Mouse (Mus musculus): Measurements from ENCODE around the gene Rrh. TPM values are rescaled to one million over a fixed set of nuclear protein-coding genes. Genes with fewer than 3 reads are reported as not detected.
A peak's percentile ranks its signal among the peaks of the same experiment; 100 is the strongest.

The Rrh gene
- total RNA-seq (2021), result 1 to 10 TPM; 1.4 to 1.6 TPM
- long read RNA-seq, experiment 1, result 0 reads
- long read RNA-seq, experiment 2, result 0 reads

GRCm38 (mm10) chr3:129822206-129822775 lies at the start of gene Rrh:
Rrh (minus strand) TSS chr3:129822587.
- H3K27ac ChIP-seq, result no peak within 1 kb of the TSS
- DNase-seq (ENCODE audit: low spot score in 2 of 2), result no peak
- H3K4me3 ChIP-seq, result no peak within 1 kb of the TSS
- no peak for TF ChIP-seq CTCF (conservative IDR thresholded peaks at IDR 0.05)

- Histone ChIP-seq H3K4me3 (no peak overlapping the region), H3K27ac (no peak overlapping the region)
- peak; percentile 79 for TF ChIP-seq CTCF (conservative IDR thresholded peaks at IDR 0.05)
- DNase-seq (ENCODE audit: low spot score in 2 of 2), result peak in 1 of 2 experiments; percentile 39
Observed at GRCm38 (mm10) chr3:129863698-129864097, 41.3 kb upstream of the Rrh start.

DNA sequence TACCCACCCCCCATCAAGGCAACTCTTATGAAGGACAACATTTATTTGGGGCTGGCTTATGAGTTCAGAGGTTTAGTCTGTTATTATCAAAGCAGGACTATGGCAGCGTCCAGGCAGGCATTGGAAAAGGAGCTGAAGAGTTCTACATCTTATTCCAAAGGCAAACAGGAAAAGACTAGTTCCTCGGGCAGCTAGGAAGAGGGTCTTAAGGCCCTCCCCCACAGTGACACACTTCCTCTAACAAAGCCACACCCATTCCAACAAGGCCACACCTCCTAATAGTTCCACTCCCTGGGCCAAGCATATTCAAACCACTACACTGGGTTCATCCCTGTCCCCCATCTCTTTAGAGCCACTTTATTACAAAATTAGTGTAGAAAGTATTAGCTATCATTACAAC lies 40.2 kb upstream of the Rrh start:
- H3K27ac ChIP-seq, result no peak overlapping the region
- H3K4me3 ChIP-seq, result no peak overlapping the region
- TF ChIP-seq CTCF (conservative IDR thresholded peaks at IDR 0.05), result no peak
- no peak for DNase-seq (ENCODE audit: low spot score in 2 of 2)

DNA sequence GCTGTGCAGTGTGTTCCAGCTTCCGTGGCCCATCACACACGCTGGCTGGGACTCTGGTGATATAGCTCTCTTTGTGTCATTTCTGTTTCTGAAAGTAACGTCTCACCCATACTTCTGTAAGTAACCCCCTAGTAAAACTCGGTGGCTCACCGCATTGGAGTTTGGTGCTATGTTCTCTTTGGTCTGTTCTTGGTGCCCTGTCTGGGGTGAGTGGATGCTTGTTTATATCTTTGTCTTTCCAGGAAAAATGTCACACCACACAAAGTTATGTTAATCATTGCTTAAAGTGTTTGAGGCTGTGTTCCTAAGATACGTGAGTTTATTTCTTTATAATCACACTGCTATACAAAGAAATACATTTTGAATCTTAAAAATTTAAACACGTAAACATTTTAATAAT lies 24.5 kb upstream of the Rrh start:
- H3K4me3 ChIP-seq, result no peak overlapping the region
- no peak for DNase-seq (ENCODE audit: low spot score in 2 of 2)
- H3K27ac ChIP-seq, result no peak overlapping the region
- no peak for TF ChIP-seq CTCF (conservative IDR thresholded peaks at IDR 0.05)

GRCm38 (mm10) chr3:129845868-129846267 lies 23.5 kb upstream of the Rrh start:
- H3K27ac ChIP-seq, result no peak overlapping the region
- no peak for DNase-seq (ENCODE audit: low spot score in 2 of 2)
- no peak overlapping the region for H3K4me3 ChIP-seq
- no peak for TF ChIP-seq CTCF (conservative IDR thresholded peaks at IDR 0.05)

DNA sequence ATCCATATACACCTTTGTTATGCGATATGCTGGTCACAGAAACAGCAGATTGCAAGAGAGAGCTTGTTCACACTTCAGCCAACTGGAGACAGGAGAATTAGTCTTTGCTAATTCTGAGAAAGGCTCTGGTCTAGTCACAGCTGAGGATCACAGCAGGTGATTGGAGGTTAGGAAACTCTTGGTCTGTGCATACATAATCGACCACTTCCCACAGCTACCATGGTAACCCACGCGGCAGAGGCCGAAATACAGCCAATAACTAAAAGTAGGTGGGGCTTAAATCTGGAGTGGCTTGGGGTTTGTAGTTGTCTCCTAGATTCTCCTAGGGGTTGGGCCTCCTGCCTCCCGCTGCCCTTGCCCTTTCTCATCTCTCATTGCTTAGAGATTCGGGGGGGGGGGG lies 15.6 kb upstream of the Rrh start:
- H3K4me3 ChIP-seq, result no peak overlapping the region
- no peak for TF ChIP-seq CTCF (conservative IDR thresholded peaks at IDR 0.05)
- DNase-seq (ENCODE audit: low spot score in 2 of 2), result no peak
- no peak overlapping the region for H3K27ac ChIP-seq

DNA sequence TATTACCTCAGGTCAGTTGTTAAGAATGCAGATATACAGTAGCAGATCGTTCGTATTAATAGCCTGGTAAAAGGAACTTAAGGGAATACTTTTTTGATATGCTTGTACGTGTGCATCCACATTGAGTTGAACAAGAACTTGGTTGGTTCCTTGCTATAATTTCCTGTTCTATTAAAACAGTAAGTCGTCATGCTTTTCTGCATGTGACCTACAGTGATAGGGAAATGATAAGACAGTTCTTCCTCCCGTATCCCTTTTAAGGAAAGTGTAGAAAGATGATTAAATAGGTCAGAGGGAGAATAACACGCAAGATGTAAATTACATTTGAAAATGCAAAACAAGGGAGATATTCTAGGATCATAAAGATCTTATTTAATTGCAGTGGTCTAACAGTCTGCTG lies 14.6 kb upstream of the Rrh start:
- DNase-seq (ENCODE audit: low spot score in 2 of 2), result no peak

DNA sequence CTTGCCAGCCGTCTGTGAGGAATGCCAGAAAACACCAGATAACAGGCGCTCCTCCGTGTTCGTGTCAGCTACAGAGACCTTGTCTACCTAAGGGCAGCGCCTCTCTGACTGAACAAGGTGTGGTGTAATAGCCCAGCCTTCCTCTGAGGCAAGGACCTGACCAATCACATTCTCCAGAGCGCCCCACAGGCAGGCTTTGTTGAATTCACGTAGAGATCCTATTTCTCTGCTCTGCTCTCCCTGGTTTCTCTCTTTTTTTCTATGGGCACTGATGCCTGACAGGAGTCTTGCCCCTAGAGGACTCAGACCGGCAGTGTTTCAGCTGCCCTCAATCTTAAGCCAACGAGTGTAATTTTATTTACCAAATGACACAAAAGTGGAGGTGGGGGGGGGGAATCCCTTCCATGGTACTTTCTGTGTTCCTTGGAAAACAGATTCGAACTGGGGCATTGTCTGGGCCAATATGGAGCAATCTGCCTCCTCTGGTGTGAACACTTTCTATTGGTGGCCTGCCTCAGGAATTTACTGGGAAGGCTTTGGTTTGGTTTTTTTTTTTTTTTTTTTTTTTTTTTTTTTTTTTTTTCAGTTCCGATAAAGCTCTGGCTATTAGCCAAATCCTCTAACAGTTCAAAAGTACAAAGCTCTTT lies 13.8 kb upstream of the Rrh start:
- TF ChIP-seq CTCF (conservative IDR thresholded peaks at IDR 0.05), result no peak
- no peak for DNase-seq (ENCODE audit: low spot score in 2 of 2)
- no peak overlapping the region for H3K4me3 ChIP-seq
- H3K27ac ChIP-seq, result no peak overlapping the region

More for the DNA sequence above, 14.6 kb upstream of the Rrh start:
- Histone ChIP-seq H3K4me3 (no peak overlapping the region), H3K27ac (no peak overlapping the region)
- TF ChIP-seq CTCF (conservative IDR thresholded peaks at IDR 0.05), result no peak

DNA sequence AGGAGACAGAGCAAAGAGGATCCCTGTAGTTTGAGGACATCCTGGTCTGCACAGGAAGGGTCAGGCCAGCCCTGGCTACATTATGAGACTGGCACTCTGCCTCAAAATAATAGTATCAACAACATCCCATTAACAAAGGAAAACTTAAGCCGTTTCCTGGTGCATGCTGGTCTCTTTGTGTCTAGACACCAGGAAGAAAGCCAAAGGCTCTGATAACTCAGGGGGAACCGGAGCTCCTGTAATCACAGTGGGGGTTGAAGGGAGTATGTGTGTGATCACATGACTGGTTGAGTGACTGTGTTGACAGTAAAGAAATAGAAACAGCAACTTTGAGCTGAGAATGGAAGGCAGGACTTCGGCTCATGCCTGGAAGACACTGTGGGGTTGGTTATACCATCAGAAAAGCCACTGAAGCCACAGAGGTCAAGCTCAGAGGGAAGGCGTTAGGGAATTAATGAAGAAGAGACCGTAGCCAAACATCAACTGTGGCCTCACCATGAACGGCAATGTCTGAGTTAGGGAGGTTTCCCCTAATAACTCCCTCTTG lies 13.1 kb upstream of the Rrh start, which contains the start of gene Cfi:
TSS of gene Cfi (plus strand) at position 497 of the 547 bp plus-strand sequence.
- H3K4me3 ChIP-seq, result no peak within 1 kb of the TSS
- DNase-seq (ENCODE audit: low spot score in 2 of 2), result no peak
- no peak within 1 kb of the TSS for H3K27ac ChIP-seq
- TF ChIP-seq CTCF (conservative IDR thresholded peaks at IDR 0.05), result no peak

DNA sequence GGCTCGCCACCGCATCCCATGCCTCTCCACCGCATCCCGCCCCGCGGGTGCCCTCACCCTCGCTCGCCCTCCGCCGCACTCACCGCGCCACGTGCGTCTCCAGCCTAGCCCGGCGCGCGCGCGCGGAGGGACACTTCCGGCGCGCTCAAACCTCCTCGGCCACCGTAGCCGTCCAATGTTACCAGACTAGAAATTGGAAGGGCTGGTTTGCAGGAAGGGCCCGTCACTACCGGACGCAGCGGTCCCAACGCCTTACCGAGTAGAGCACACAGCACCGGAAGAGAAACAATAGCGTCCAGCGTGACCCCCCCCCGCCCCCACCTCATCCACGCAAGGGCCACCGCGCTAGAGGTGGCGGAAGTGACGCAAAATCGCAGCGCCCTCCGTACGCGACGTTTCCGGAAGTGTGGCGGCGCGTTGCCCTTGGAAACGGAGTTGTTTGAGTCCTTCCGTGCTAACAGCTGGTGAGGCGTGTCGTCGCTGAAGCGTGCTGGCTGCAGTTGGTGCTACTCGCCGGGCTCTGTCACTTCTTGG lies 8.7 kb upstream of the Rrh start, which contains the start of gene Gar1:
TSS of gene Gar1 (minus strand) at position 362 of the 534 bp plus-strand sequence.
- TF ChIP-seq CTCF (conservative IDR thresholded peaks at IDR 0.05), result no peak
- Histone ChIP-seq H3K27ac (peak within 1 kb of the TSS; percentile 89), H3K4me3 (peak within 1 kb of the TSS; percentile 99)
- peak; percentile 94 for DNase-seq (ENCODE audit: low spot score in 2 of 2)

DNA sequence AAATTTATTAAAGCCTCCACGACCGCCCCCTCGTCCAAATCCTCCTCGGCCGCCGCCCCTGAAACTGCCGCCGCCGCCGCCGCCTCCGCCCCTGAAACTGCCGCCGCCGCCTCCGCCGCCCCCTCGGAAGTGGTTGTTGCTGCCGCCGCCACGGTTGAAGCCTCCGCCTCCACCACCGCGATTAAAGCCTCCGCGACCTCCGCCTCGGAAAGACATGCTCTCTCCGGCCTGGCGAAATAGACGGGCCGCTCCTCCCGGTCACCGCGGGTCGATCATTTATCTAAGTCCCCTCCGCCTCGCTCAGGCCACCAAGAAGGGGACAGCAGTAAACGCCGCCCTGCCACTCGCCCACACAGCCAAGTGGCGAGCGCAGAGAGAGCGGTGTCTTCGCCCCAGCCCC lies 8.2 kb upstream of the Rrh start:
- peak; percentile 4 to 23 for DNase-seq (ENCODE audit: low spot score in 2 of 2)
- H3K4me3 ChIP-seq, result peak overlapping the region; percentile 99
- TF ChIP-seq CTCF (conservative IDR thresholded peaks at IDR 0.05), result no peak
- H3K27ac ChIP-seq, result peak overlapping the region; percentile 89

DNA sequence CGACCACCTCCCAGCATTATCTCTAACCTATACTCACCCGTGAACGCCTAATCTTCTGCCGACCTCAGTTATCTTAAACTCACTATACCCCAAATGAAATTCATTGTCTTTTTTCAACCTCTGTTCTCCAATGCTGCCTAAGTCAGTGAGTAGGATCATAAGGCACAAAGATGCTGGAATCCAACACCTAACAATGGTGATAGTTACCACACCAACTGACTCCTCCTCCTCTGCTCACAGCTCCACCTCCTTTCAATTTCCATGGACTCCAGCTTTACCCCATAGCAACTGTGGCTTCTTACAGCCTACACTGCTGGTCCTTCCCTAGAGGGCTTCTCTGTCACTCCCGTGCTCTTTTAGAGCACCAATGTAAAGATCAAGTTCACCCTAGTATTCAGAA lies 5.3 kb upstream of the Rrh start:
- Histone ChIP-seq H3K27ac (no peak overlapping the region), H3K4me3 (no peak overlapping the region)
- TF ChIP-seq CTCF (conservative IDR thresholded peaks at IDR 0.05), result no peak
- no peak for DNase-seq (ENCODE audit: low spot score in 2 of 2)

- no peak for TF ChIP-seq CTCF (conservative IDR thresholded peaks at IDR 0.05)
- Histone ChIP-seq H3K4me3 (no peak overlapping the region), H3K27ac (no peak overlapping the region)
- DNase-seq (ENCODE audit: low spot score in 2 of 2), result no peak
Observed at GRCm38 (mm10) chr3:129826691-129827090, 4.3 kb upstream of the Rrh start.
